Mouse (Mus musculus): Measurements from ENCODE around the gene Slc35g3.

GRCm38 (mm10) chr11:69718661-69719060, 43.1 kb downstream of the Slc35g3 start:
- no peak for TF ChIP-seq CTCF (IDR thresholded peaks at IDR 0.05)
- no peak for TF ChIP-seq EP300 (IDR thresholded peaks at IDR 0.05)

Measured in lung, postnatal 0 days (tissue).